In the genomic region with DNA sequence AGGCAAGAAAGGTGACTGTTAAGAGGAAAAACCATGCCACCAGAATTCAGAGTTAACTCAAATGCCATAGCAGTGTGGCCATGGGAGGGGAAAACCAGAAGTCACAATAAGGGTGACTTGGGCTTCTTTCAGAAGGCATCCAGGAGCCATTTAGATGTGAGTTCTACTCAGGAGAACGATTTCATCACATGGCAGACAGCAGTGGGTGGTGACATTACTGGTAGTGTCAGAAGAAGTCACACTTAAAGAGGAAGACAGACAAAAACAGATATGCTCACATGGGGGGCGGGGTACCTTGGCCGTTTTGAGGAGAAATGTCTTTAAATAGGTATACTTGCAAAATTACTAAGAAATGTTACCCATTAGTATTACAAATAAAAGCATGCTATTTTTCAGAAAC, we compare ENCODE assay signal across 25 mouse cellular contexts. TPM values are rescaled to one million over a fixed set of nuclear protein-coding genes. Genes with fewer than 3 reads are reported as not detected.
A peak's percentile ranks its signal among the peaks of the same experiment; 100 is the strongest.
DNase-seq lines count a peak whose midpoint lies in the region; ATAC-seq and TF ChIP-seq lines count a peak whose summit lies in the region.
"Had no signal": no experiment of that assay in that cellular context is flagged by ENCODE, and none has a peak within 500 bp of the region (broad histone marks: within the 10 kb centered on the region; RNA-seq: fewer than 3 reads in every experiment).

No protein-coding gene starts in this region.

- no peak overlapping the region for H3K9ac ChIP-seq in liver, adult 2 months (ENCODE audit: low read depth, low read length)
- no peak overlapping the region for H3K9ac ChIP-seq in liver, embryonic 12.5 days
- H3K9ac ChIP-seq in midbrain, embryonic 16.5 days (ENCODE audit: low read depth, low read length): no peak overlapping the region
- H3K9ac ChIP-seq: embryonic facial prominence, embryonic 15.5 days; forebrain, postnatal 0 days; hindbrain, embryonic 12.5 days; lung, embryonic 14.5 days; midbrain, embryonic 15.5 days had no signal

- H3K27ac ChIP-seq in liver, adult 2 months (replicated peaks; ENCODE audit: insufficient read depth, low read depth, low read length): no peak overlapping the region
- H3K27ac ChIP-seq in liver, embryonic 12.5 days: no peak overlapping the region
- no peak overlapping the region for H3K27ac ChIP-seq in midbrain, embryonic 16.5 days (ENCODE audit: low read length)
- H3K27ac ChIP-seq: embryonic facial prominence, embryonic 15.5 days; heart, embryonic 10.5 days; hindbrain, embryonic 12.5 days; limb, embryonic 10.5 days; midbrain, embryonic 15.5 days had no signal

- H3K4me3 ChIP-seq in liver, adult 2 months (ENCODE audit: insufficient read depth, low read depth, low read length): no peak overlapping the region
- no peak overlapping the region for H3K4me3 ChIP-seq in liver, embryonic 12.5 days
- H3K4me3 ChIP-seq in midbrain, embryonic 16.5 days (ENCODE audit: low read depth, low read length): no peak overlapping the region
- H3K4me3 ChIP-seq: embryonic facial prominence, embryonic 15.5 days; heart, embryonic 10.5 days; hindbrain, embryonic 12.5 days; limb, embryonic 10.5 days; midbrain, embryonic 15.5 days had no signal

- no peaks in the 10 kb centered on the region for H3K79me2 ChIP-seq in liver, adult 2 months (ENCODE audit: control insufficient read depth, insufficient read depth, low read length)

- no peak for TF ChIP-seq CTCF in liver, adult 2 months (IDR thresholded peaks at IDR 0.05; ENCODE audit: low read depth, low read length)

- 81% methylated on average over 3 of the region's 3 CpGs for WGBS in liver, adult 2 months
- WGBS in liver, embryonic 12.5 days (ENCODE audit: insufficient replicate concordance): 31% methylated on average over 3 of the region's 3 CpGs
- 94% methylated on average over 3 of the region's 3 CpGs for WGBS in midbrain, embryonic 16.5 days

- no peak overlapping the region for H3K4me2 ChIP-seq in liver, embryonic 12.5 days
- H3K4me2 ChIP-seq in midbrain, embryonic 16.5 days (ENCODE audit: low read length): no peak overlapping the region
- H3K4me2 ChIP-seq: embryonic facial prominence, embryonic 15.5 days; hindbrain, embryonic 12.5 days; lung, embryonic 14.5 days; midbrain, embryonic 15.5 days had no signal

- H3K36me3 ChIP-seq in liver, adult 2 months (ENCODE audit: control insufficient read depth, insufficient read depth, low read length): no peaks in the 10 kb centered on the region
- no peaks in the 10 kb centered on the region for H3K36me3 ChIP-seq in liver, embryonic 12.5 days
- H3K36me3 ChIP-seq in midbrain, embryonic 16.5 days (ENCODE audit: control insufficient read depth, insufficient read depth, low read length): 0 out of 2 replicates have a peak, but pooled peaks cover 7% of the 10 kb centered on the region
- H3K36me3 ChIP-seq: embryonic facial prominence, embryonic 15.5 days; hindbrain, embryonic 12.5 days; limb, embryonic 10.5 days; midbrain, embryonic 15.5 days had no signal

- TF ChIP-seq POLR2A in liver, adult 2 months (IDR thresholded peaks at IDR 0.05; ENCODE audit: extremely low read depth, insufficient read depth, low read length): no peak

- no peaks in the 10 kb centered on the region for H3K4me1 ChIP-seq in liver, adult 2 months (ENCODE audit: control insufficient read depth, insufficient read depth, low read length)
- no peaks in the 10 kb centered on the region for H3K4me1 ChIP-seq in liver, embryonic 12.5 days
- H3K4me1 ChIP-seq in midbrain, embryonic 16.5 days (ENCODE audit: control insufficient read depth, insufficient read depth, low read length): peaks cover 6% of the 10 kb centered on the region
- H3K4me1 ChIP-seq: embryonic facial prominence, embryonic 15.5 days; heart, embryonic 10.5 days had no signal

- DNase-seq in liver, adult 2 months (ENCODE audit: extremely low read depth, low read depth, low spot score): peak; percentile 14
- DNase-seq in B cell, adult 2 months: peak; percentile 16 to 21
- DNase-seq in right cerebral cortex, adult 2 months (ENCODE audit: low spot score in 2 of 2): no peak
- DNase-seq: adrenal gland, postnatal 10 days; cerebellum, adult 11-12 months; cerebellum, postnatal 25 days; forebrain, postnatal 0 days; heart, postnatal 14 days; kidney, adult 2 months; kidney, postnatal 10 days; lung, embryonic 14.5 days; thymus, adult 18-20 months; thymus, postnatal 4 days had no signal

- no peak for ATAC-seq in liver, embryonic 12.5 days
- peak; percentile 43 for ATAC-seq in granulocyte monocyte progenitor cell, adult 5-6 weeks (replicated peaks; ENCODE audit: poor library complexity, severe bottlenecking)
- peak; percentile 71 for ATAC-seq in monocyte, adult 5-6 weeks (replicated peaks; ENCODE audit: insufficient number of reproducible peaks, low FRiP score, low TSS enrichment, poor library complexity, severe bottlenecking)
- ATAC-seq in midbrain, embryonic 16.5 days: no peak
- ATAC-seq: forebrain, postnatal 0 days; inflammation-experienced regulatory T-cells, adult 6 months; midbrain, embryonic 15.5 days had no signal

- H3K9me3 ChIP-seq in liver, embryonic 12.5 days (replicated peaks): no peaks in the 10 kb centered on the region
- H3K9me3 ChIP-seq in midbrain, embryonic 16.5 days (replicated peaks; ENCODE audit: control insufficient read depth, low read length, poor library complexity, severe bottlenecking): no peaks in the 10 kb centered on the region
- H3K9me3 ChIP-seq: embryonic facial prominence, embryonic 15.5 days; heart, embryonic 10.5 days; hindbrain, embryonic 12.5 days; limb, embryonic 10.5 days; midbrain, embryonic 15.5 days had no signal

- no peaks in the 10 kb centered on the region for H3K27me3 ChIP-seq in liver, adult 2 months (ENCODE audit: control insufficient read depth, insufficient read depth, low read length)
- no peaks in the 10 kb centered on the region for H3K27me3 ChIP-seq in liver, embryonic 12.5 days (replicated peaks)
- H3K27me3 ChIP-seq in midbrain, embryonic 16.5 days (ENCODE audit: control insufficient read depth, insufficient read depth, low read depth, low read length): no peaks in the 10 kb centered on the region
- H3K27me3 ChIP-seq: embryonic facial prominence, embryonic 15.5 days; hindbrain, embryonic 12.5 days; midbrain, embryonic 15.5 days had no signal

RNA-seq across cellular contexts. Expression of a gene that starts 1.3 kb away (rescaled TPM):
- total RNA-seq in liver, adult 2 months (2014; rRNA removed): 2.3 and 2.6 TPM in 2 replicates
- 1.3 and 1.7 TPM in 2 replicates for polyA plus RNA-seq in liver, adult 2 months (2012; rRNA removed)
- polyA plus RNA-seq in liver, embryonic 12.5 days (2016; fragmentation: Nextera tagmentation; extraction: Ambion mirVana): 1.4 and 2.2 TPM in 2 replicates
- not detected in 2 replicates for total RNA-seq in granulocyte monocyte progenitor cell, adult 5-6 weeks (2014; fragmentation: Nextera tagmentation)
- not detected in 2 replicates for total RNA-seq in granulocyte monocyte progenitor cell, adult 5-6 weeks (2017)
- total RNA-seq in monocyte, adult 5-6 weeks (2017): 1.3 to 22.3 TPM (median 6.2 TPM) in 3 replicates
- 4.9 and 6.4 TPM in 2 replicates for polyA plus RNA-seq in midbrain, embryonic 16.5 days (2015; fragmentation: Nextera tagmentation; extraction: Ambion mirVana)
- total RNA-seq: megakaryocyte-erythroid progenitor cell, adult 5-6 weeks had no signal
- polyA plus RNA-seq: C2C12 had no signal

RNA-seq across cellular contexts. Expression of a gene that starts 53.3 kb away (rescaled TPM):
- 5.2 and 5.5 TPM in 2 replicates for total RNA-seq in liver, adult 2 months (2014; rRNA removed)
- 0.62 and 1.6 TPM in 2 replicates for polyA plus RNA-seq in liver, adult 2 months (2012; rRNA removed)
- polyA plus RNA-seq in liver, embryonic 12.5 days (2016; fragmentation: Nextera tagmentation; extraction: Ambion mirVana): 1.6 and 1.8 TPM in 2 replicates
- total RNA-seq in granulocyte monocyte progenitor cell, adult 5-6 weeks (2014; fragmentation: Nextera tagmentation): 0.30 and 0.47 TPM in 2 replicates
- 0.05 TPM in 1 of 2 replicates, not detected in the other for total RNA-seq in granulocyte monocyte progenitor cell, adult 5-6 weeks (2017)
- 1.2 TPM in 1 of 3 replicates, not detected in the others for total RNA-seq in monocyte, adult 5-6 weeks (2017)
- 1.2 and 1.5 TPM in 2 replicates for polyA plus RNA-seq in midbrain, embryonic 16.5 days (2015; fragmentation: Nextera tagmentation; extraction: Ambion mirVana)
- total RNA-seq: megakaryocyte-erythroid progenitor cell, adult 5-6 weeks had no signal
- polyA plus RNA-seq: C2C12 had no signal

Comparison
In these comparisons a context has a peak if more than half of its experiments do, and no peak if none do; other contexts are left out.
1. DNase-seq: peak in liver, adult 2 months (single experiment) and B cell, adult 2 months (2 of 2); none in right cerebral cortex, adult 2 months (0 of 2).
2. ATAC-seq: peak in granulocyte monocyte progenitor cell, adult 5-6 weeks (single experiment) and monocyte, adult 5-6 weeks (single experiment); none in liver, embryonic 12.5 days (single experiment) and midbrain, embryonic 16.5 days (single experiment).